Mouse (Mus musculus) layer of hippocampus, postnatal 10 days (tissue): ENCODE measurements around the gene Olfr577. TPM values are rescaled to one million over a fixed set of nuclear protein-coding genes. Genes with fewer than 3 reads are reported as not detected.

Source experiments
- DNase-seq, 2 experiments: peaks; one replicate each; pipeline ENCODE4 v3.0.0; 2021; ENCODE audit warnings: low spot score in 2 of 2
- long read RNA-seq: library from polyadenylated mRNA; stranded (forward); transcript quantifications from one replicate; pipeline ENCODE4 v2.0.0, GENCODE M21; 2023
- total RNA-seq, 2 experiments: library from RNA; stranded (reverse); gene quantifications; 2 replicates each; pipeline ENCODE4 v1.2.3; 2021

The Olfr577 gene
- total RNA-seq = not detected
- long read RNA-seq = 0 reads

- no peak for DNase-seq
Measured at GRCm38 (mm10) chr7:102975843-102976242, at the start of gene Olfr577. Gene Olfr577, minus strand, starts transcription at chr7:102975943.

GRCm38 (mm10) chr7:102989224-102989623 lies 13.5 kb upstream of the Olfr577 start, which contains the start of gene Olfr578:
Gene Olfr578, minus strand, starts transcription at chr7:102989324.
- no peak for DNase-seq

GRCm38 (mm10) chr7:102974399-102974798 lies 1.3 kb downstream of the Olfr577 start:
- no peak for DNase-seq

GRCm38 (mm10) chr7:102962360-102962759 lies 13.4 kb downstream of the Olfr577 start, which contains the start of gene Olfr576:
Gene Olfr576, plus strand, starts transcription at chr7:102962660.
- DNase-seq = no peak

GRCm38 (mm10) chr7:102958593-102958992 lies 17.1 kb downstream of the Olfr577 start, which contains the start of gene Olfr575:
Gene Olfr575, minus strand, starts transcription at chr7:102958775.
- DNase-seq = no peak

- DNase-seq = no peak
Measured at GRCm38 (mm10) chr7:102958137-102958536, 17.6 kb downstream of the Olfr577 start.

- DNase-seq = no peak
Measured at GRCm38 (mm10) chr7:102950732-102951131, 25.0 kb downstream of the Olfr577 start.

GRCm38 (mm10) chr7:102948167-102948566 lies 27.6 kb downstream of the Olfr577 start, which contains the start of gene Olfr574:
Gene Olfr574, plus strand, starts transcription at chr7:102948467.
- DNase-seq = no peak

GRCm38 (mm10) chr7:102943417-102943816 lies 32.3 kb downstream of the Olfr577 start:
- no peak for DNase-seq

GRCm38 (mm10) chr7:102942475-102942874 lies 33.3 kb downstream of the Olfr577 start, which contains the start of gene Olfr573-ps1:
Gene Olfr573-ps1, minus strand, starts transcription at chr7:102942575.
- DNase-seq = no peak

- DNase-seq = no peak
Measured at GRCm38 (mm10) chr7:102927105-102927504, 48.6 kb downstream of the Olfr577 start.

- no peak for DNase-seq
Measured at GRCm38 (mm10) chr7:102924109-102924508, 51.6 kb downstream of the Olfr577 start, which contains the start of gene Olfr572. Gene Olfr572, plus strand, starts transcription at chr7:102924409.

Other genes with a start within 250 kb of the Olfr577 start
- not detected for gene Olfr559, start 248.5 kb downstream of the Olfr577 start, total RNA-seq
- not detected for gene Olfr560, start 216.6 kb downstream of the Olfr577 start, total RNA-seq
- gene Olfr78, start 216.5 kb downstream of the Olfr577 start, total RNA-seq = under 1 TPM; 0.23 to 0.76 TPM
- not detected for gene Olfr561, start 204.7 kb downstream of the Olfr577 start, total RNA-seq
- gene Olfr564, start 172.5 kb downstream of the Olfr577 start, total RNA-seq = not detected
- not detected for gene Olfr566, start 117.2 kb downstream of the Olfr577 start, total RNA-seq
- not detected for gene Olfr568, start 98.8 kb downstream of the Olfr577 start, total RNA-seq
- not detected for gene Olfr569, start 85.1 kb downstream of the Olfr577 start, total RNA-seq
- gene Olfr570, start 81.4 kb downstream of the Olfr577 start, total RNA-seq = not detected
- gene Olfr571, start 58.4 kb downstream of the Olfr577 start, total RNA-seq = not detected
- not detected for gene Olfr572, start 51.5 kb downstream of the Olfr577 start, total RNA-seq
- not detected for gene Olfr573-ps1, start 33.4 kb downstream of the Olfr577 start, total RNA-seq
- gene Olfr574, start 27.5 kb downstream of the Olfr577 start, total RNA-seq = not detected
- gene Olfr575, start 17.2 kb downstream of the Olfr577 start, total RNA-seq = not detected
- not detected for gene Olfr576, start 13.3 kb downstream of the Olfr577 start, total RNA-seq
- not detected for gene Olfr578, start 13.4 kb upstream of the Olfr577 start, total RNA-seq
- gene Olfr582, start 62.1 kb upstream of the Olfr577 start, total RNA-seq = not detected
- gene Olfr583, start 75.4 kb upstream of the Olfr577 start, total RNA-seq = not detected
- gene Olfr584, start 105.9 kb upstream of the Olfr577 start, total RNA-seq = not detected
- not detected for gene Olfr585, start 121.8 kb upstream of the Olfr577 start, total RNA-seq
- gene Olfr586, start 149.7 kb upstream of the Olfr577 start, total RNA-seq = not detected
- gene Olfr588-ps1, start 164.9 kb upstream of the Olfr577 start, total RNA-seq = not detected
- not detected for gene Olfr589, start 180.4 kb upstream of the Olfr577 start, total RNA-seq
- not detected for gene Olfr591, start 202.4 kb upstream of the Olfr577 start, total RNA-seq
- not detected for gene Olfr592, start 208.9 kb upstream of the Olfr577 start, total RNA-seq
- gene Olfr593, start 235.9 kb upstream of the Olfr577 start, total RNA-seq = not detected
- not detected for gene Olfr594, start 241.1 kb upstream of the Olfr577 start, total RNA-seq